Mouse (Mus musculus): ENCODE results near the gene Rsph6a.

Rsph6a gene

DNA sequence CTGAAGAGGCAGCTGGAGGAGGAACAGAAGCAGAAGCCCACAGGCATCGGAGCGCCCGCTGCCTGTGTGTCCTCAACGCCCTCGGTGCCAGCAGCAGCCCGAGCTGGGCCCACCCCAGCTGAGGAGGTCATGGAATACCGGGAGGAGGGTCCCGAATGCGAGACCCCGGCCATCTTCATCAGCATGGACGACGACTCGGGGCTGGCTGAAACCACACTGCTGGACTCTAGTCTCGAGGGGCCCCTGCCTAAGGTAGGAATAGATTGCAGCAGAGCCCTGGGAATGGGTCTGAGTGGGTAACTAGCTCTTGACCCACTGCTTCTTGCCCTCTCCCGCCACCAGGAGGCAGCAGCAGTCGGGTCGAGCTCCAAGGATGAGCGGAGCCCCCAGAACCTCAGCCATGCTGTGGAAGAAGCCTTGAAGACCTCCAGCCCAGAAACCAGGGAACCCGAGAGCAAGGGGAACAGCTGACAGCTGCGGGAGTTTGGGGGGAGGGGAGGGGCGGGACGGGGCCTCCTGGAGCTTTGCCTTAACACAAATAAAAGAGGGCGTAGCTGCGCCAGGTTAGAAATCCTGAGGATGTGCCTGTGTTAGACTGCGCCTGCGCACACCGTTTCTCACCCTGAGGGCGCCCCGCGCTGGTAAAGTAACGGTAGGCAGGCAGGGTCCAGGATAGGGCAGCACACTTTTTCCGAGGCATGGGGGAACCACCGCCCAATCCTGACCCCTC is at the start of gene Rsph6a:
Gene Rsph6a, plus strand, starts transcription at position 644 of the 730 bp plus-strand sequence.
- DNase-seq (ENCODE audit: low spot score in 2 of 2) = peak; percentile 65 to 67

GRCm38 (mm10) chr7:19005417-19006121 is 48.9 kb upstream of the Rsph6a start:
- no peak for DNase-seq (ENCODE audit: low spot score in 2 of 2)

DNA sequence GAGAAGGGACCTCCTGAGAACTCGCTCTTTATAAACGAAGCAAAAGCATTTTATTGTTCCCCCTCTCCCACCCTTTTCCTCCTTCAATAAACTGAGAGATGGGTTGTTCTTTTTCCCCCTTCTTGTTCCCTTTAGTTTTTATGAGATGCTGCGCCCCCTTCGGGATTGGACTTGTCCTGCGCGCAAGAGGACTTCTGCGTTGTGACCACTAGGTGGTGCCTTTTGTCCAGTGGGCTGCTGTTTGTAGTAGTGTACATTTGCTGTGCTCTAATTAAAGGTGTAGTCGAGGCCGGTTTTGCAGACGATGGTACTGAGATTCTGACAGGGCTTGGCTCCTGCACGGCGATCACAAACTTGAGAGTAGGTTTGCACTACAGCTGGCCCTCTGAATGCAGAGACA is 48.0 kb upstream of the Rsph6a start:
- peak; percentile 86 to 87 for DNase-seq (ENCODE audit: low spot score in 2 of 2)

DNA sequence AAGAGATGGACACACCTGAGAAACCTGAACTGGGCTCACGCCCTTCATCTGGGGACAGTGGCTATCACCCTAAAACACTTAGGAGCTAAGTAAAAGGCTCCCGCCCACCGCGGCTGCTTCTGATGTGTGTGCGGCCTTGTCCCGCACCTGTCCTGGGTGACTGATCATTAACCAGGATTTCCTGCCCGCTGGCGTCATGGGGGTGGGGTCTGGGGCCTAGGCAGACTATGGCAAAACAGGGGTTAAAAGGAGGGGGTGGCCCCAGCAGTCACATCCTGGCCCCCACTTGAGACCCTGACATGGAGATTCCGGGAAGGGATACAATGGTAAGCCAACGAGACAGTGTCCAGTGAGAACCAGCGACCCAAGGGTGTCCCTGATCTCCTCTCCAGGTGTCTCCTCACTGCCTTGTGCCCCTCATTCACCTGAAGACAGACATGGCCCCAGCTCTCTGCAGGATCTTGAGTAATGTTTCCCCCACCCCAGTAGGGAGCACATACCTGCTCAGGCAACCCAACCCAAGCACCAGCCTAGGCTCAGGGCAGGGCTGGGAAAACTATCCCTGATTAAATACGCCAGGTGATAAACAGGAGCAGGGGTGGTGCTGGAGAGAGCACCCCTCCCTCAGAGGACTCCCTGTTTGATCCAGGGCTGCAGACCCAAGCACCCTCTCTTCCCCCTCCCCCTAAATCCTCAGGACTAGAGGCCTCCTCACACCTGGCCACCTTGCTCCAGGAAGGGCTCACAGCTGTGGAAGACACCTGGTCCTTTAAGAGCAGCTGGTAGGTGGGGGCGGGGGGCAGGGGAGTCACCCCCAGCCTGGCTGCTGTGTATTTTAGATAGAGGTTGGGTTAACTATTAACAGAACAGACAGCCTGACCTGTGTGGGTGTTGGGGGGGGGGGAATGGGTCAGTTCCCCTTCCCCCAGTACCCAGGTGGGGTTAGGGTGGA is 47.2 kb upstream of the Rsph6a start:
- DNase-seq (ENCODE audit: low spot score in 2 of 2) = peak in 1 of 2 experiments; percentile 45

DNA sequence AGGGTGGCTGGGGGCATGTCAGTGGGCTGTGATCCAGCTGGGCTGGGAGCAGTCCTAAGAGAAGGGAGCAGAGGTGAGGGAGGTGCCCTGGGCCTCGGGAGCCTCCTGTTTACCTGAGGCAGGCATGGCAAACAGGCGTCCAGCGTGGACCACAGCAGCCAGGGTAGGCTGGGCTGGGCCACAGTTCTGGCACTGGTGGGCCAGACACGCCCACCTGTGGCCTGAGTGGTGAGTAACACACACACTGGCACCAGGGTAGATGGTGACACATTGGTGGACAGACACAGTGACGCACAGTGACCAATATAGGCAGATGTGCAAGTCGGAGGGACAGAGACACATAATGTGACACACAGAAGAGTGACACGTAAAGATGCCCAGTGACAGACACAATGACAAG is 43.9 kb upstream of the Rsph6a start:
- peak; percentile 25 to 34 for DNase-seq (ENCODE audit: low spot score in 2 of 2)

DNA sequence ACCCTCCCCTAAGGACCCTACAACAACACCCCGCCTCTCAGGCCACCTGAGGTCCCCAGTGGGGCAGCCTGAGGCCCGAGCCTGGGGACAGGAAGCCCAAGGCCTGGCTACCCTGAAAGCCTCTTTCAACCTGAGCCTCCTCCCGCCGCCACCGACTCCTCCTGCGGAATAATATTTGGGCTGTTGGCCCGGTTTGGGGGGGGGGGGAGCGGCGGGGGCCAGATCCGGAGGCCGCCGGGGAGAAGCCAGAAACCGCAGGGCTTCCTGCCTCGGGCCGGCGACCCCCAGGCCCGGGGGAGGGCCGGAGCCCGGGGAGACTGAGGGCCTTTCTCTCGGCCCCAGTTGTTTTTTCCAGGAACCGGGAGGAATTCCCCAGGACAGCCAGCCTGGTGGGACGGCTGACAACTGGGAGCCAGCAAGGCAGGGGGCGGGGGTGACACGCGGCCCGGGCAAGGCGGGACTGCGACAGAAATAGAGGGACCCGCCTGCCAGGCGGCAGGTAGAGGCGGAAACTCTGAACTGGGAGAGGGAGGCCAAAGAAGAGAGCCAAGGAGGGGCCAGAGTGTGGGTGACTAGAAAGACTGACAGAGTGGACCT is 42.4 kb upstream of the Rsph6a start:
- DNase-seq (ENCODE audit: low spot score in 2 of 2) = no peak

DNA sequence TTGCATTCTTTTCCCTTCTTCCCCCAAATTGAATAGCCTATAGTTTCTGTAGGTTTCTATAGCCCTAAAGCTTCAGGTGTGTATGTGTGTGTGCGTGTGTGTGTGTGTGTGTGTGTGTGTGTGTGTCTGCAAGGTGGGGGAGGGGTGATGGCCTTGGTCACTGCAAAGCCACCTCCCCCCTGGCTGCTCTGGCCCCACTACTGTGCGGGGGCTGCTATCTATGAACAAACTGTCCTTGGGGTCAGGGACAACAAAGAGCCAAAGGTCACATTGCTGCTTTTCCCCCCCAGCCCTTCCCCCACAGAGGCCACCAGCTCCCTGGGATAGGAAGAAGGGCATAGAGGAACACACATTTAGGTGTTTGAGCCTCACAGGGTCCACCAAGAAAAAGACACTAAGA is 41.6 kb upstream of the Rsph6a start:
- DNase-seq (ENCODE audit: low spot score in 2 of 2) = no peak

DNA sequence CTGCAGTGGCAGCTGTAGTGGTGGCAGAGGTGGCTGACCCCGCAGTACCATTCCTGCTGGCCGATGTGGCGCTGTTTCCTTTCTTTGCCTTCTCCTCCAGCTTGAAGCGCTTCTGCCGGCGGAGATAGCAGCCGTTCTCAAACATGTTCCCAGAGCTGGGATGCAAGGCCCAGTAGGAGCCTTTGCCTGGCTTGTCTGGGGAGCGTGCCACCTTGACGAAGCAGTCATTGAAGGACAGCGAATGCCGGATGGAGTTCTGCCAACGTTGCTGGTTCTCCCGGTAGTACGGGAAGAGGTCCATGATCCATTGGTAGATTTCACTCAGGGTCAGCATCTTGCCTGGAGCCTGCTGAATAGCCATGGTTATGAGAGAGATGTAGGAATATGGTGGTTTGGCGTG is 40.0 kb upstream of the Rsph6a start:
- DNase-seq (ENCODE audit: low spot score in 2 of 2) = no peak

- no peak for DNase-seq (ENCODE audit: low spot score in 2 of 2)
Observed at GRCm38 (mm10) chr7:19016042-19016441, 38.4 kb upstream of the Rsph6a start.

- DNase-seq (ENCODE audit: low spot score in 2 of 2) = no peak
Observed at GRCm38 (mm10) chr7:19017909-19018308, 36.6 kb upstream of the Rsph6a start.

GRCm38 (mm10) chr7:19021048-19021447 is 33.4 kb upstream of the Rsph6a start:
- DNase-seq (ENCODE audit: low spot score in 2 of 2) = no peak

DNA sequence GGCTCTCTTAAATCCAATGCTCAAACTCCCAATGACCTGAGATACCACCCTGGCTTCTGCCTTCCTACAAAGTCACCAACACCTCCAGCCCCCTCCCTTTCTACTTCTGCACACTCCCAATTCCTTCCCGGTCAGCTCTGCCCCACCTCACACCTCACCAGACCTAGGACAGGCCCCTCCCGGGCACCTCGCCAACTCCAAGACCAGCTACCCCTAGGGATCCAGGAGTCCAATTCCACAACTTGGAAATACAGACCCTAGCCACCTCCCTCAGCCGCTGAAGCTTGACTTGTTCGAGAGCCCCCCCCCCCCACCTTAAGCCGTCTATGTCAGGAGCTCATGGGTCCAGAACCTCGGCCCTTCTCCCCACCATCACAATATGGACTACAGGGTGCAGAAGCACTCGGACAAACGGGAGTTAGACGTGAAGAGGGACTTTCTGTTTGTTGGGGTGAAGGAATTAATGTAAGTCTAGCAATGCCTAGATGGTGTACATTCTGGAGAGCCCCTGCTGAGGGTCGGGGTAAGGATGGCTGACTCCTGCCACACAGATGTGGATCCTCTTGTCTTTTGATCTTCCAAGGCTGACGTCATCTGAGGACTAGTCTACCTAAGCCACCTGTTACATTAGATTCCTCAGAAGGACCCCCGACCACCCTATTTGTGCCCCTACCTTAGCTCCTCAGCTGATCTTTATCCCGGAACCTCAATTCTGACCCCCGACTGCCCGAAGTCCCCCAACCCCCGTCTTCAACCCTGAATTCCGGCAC is 32.1 kb upstream of the Rsph6a start:
- DNase-seq (ENCODE audit: low spot score in 2 of 2) = no peak

GRCm38 (mm10) chr7:19023357-19023814 is 31.1 kb upstream of the Rsph6a start, which contains the start of gene Foxa3:
Gene Foxa3, minus strand, starts transcription at chr7:19023538.
- peak; percentile 48 to 53 for DNase-seq (ENCODE audit: low spot score in 2 of 2)

DNA sequence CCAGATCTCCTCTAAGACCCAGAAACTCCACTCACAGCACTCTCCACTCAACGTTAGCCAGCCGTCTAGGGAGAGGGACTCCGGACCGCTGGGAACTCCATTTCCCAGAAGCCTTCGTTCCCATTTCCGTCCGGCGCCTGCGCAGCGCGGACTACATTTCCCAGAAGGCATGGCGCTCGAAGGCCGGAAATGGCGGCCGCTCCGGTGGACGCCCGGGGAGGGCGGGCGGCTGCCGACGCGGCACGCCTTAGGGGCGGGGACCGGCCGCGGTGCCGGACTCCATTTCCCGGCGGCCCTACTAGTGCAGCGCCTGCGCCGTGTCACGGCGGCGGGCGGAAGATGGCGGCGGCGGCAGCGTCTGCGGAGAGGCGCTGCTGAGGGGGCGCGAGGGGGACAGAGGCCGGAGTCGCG is 30.4 kb upstream of the Rsph6a start, which contains the start of gene Sympk:
Gene Sympk, plus strand, starts transcription at position 282 of the 411 bp plus-strand sequence.
- peak; percentile 97 for DNase-seq (ENCODE audit: low spot score in 2 of 2)

DNA sequence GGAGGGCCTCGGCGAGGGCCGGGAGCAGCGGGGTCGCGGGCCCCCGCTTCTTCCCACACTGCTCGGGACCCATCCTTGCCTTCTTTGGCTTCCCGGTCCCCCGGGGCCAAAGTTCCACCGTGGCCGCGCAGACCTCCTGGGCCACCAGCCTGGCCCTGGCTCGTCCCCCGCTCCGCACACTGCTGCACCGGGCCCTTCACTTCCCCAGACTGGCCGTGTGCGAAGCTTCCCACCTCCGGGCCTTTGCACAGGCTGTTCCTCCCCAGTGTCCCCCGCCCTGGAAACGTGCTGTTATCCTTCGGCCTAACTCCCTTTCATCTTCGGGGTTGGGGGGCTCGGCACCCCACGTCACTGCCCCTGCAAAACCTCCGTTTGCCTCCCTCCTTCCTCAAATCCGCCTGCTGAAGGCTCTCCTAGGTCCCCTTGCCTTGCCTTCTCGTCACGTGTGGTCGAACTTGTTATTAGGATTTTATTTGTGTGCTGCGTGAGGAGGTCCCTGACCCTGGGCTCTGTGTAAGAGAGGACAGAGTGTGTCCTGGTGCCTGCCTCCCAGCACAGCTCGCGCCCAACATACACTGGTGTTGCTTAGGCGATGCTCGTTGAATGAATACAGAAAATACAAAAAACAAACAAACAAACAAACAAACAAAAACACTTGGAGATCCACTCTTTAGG is 29.8 kb upstream of the Rsph6a start:
- peak; percentile 53 to 57 for DNase-seq (ENCODE audit: low spot score in 2 of 2)

GRCm38 (mm10) chr7:19028067-19028466 is 26.4 kb upstream of the Rsph6a start:
- DNase-seq (ENCODE audit: low spot score in 2 of 2) = no peak

GRCm38 (mm10) chr7:19029084-19029653 is 25.3 kb upstream of the Rsph6a start:
- peak in 1 of 2 experiments; percentile 62 for DNase-seq (ENCODE audit: low spot score in 2 of 2)

DNA sequence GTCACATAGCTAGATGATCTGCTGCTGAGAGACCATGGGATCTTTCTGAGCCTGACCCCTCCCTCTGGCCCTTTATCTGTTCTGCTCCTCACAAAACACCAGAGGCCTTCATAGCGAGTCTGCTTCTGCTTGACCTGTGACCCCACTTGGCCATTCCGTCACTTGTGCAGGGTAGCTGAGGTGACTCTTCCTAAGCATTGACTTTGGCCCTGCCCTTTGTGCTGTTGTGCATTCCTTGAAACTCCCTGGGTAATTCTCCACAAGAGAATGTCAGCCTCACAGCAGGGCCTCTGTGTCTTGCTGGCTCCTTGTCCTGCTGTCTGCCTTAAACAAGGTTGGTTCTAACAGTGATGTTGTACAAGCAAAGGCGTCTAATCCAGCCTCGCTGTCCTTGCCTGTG is 22.8 kb upstream of the Rsph6a start:
- DNase-seq (ENCODE audit: low spot score in 2 of 2) = no peak

DNA sequence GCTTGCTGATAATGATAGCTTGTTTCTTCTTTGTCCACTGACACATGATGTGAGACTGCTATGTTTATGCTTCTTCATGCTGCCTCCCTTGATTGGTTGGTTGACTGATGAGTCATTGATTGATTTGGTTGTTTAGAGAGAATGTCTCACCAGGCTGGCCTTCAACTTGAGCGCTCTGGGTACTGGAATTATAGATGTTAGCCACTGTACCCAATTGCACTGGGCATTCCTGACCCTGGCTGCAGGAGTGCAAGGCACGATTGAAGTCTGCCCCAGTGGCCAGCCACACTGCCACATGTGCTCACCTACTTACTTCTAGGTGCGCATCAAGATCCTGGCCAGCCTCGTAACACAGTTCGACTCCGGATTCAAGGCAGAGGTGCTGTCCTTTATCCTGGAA is 9.9 kb upstream of the Rsph6a start:
- no peak for DNase-seq (ENCODE audit: low spot score in 2 of 2)

Data from right cerebral cortex, postnatal 10 days (tissue).